Mouse (Mus musculus) stomach, adult 2 months (tissue): ENCODE results near the gene Gm21954. TPM values are rescaled to one million over a fixed set of nuclear protein-coding genes. Genes with fewer than 3 reads are reported as not detected.

Experiments used
- polyA plus RNA-seq: library from polyadenylated mRNA; depleted of rRNA; stranded (reverse); fragments of >200 nt; gene quantifications from 2 replicates; pipeline ENCODE4 v1.2.3, GENCODE M21; 2012; rRNA removed

Gm21954 gene
- not detected in 2 replicates for polyA plus RNA-seq

GRCm38 (mm10) chr3:55472110-55472509 lies at the start of gene Gm21954:
TSS of gene Gm21954 (minus strand) at chr3:55472210.

Other genes with a start within 250 kb of the Gm21954 start
- gene Dclk1, start 229.8 kb downstream of the Gm21954 start, polyA plus RNA-seq: 0.74 and 1.1 TPM in 2 replicates